Mouse (Mus musculus) heart, postnatal 0 days (tissue): Measurements from ENCODE around the gene Plch1. TPM values are rescaled to one million over a fixed set of nuclear protein-coding genes. Genes with fewer than 3 reads are reported as not detected.

Experiments
- ATAC-seq: fragments of 200-750 bp; cut with Nextera tagmentation; 2 replicates; pipeline ENCODE4 v1.8.0; 2017; ENCODE audit warnings: low read depth, moderate number of reproducible peaks, moderate library complexity; ENCODE audit not compliant: insufficient read depth
- DNase-seq: peaks from one replicate; pipeline ENCODE4 v3.0.0-alpha.2; 2016; ENCODE audit warnings: low spot score
- H3K27ac ChIP-seq: fragments of 300-500 bp; sonication (generic); 2 replicates; pipeline ENCODE4 v1.5.1; 2014; ENCODE audit warnings: low read depth, mild to moderate bottlenecking
- H3K27me3 ChIP-seq: fragments of 300-500 bp; sonication (generic); 2 replicates; pipeline ENCODE4 v1.6.1; 2014; ENCODE audit warnings: low read length, mixed read lengths; ENCODE audit not compliant: control insufficient read depth, insufficient read depth
- H3K36me3 ChIP-seq: fragments of 300-500 bp; sonication (generic); replicated peaks from 2 replicates; pipeline ENCODE4 v1.6.1; 2014; ENCODE audit warnings: low read length, mixed read lengths; ENCODE audit not compliant: control insufficient read depth, insufficient read depth
- H3K4me1 ChIP-seq: fragments of 300-500 bp; sonication (generic); 2 replicates; pipeline ENCODE4 v1.6.1; 2014; ENCODE audit warnings: antibody characterized with exemption; ENCODE audit not compliant: control insufficient read depth, insufficient read depth
- H3K4me2 ChIP-seq: fragments of 300-500 bp; sonication (generic); 2 replicates; pipeline ENCODE4 v1.6.1; 2014; ENCODE audit warnings: low read depth, mild to moderate bottlenecking, low read length, moderate library complexity
- H3K4me3 ChIP-seq: fragments of 300-500 bp; sonication (generic); 2 replicates; pipeline ENCODE4 v1.5.1; 2014; ENCODE audit warnings: low read depth, low read length
- H3K9ac ChIP-seq: fragments of 300-500 bp; sonication (generic); replicated peaks from 2 replicates; pipeline ENCODE4 v1.6.1; 2014; ENCODE audit warnings: low read depth, low read length, mixed read lengths
- H3K9me3 ChIP-seq: fragments of 300-500 bp; sonication (generic); replicated peaks from 2 replicates; pipeline ENCODE4 v1.6.1; 2016; ENCODE audit warnings: low read length; ENCODE audit not compliant: control insufficient read depth
- CTCF ChIP-seq: IDR thresholded peaks from 2 replicates; pipeline ENCODE4 v1.5.1; 2016; ENCODE audit warnings: antibody characterized with exemption, control low read depth, low read depth
- EP300 ChIP-seq: IDR thresholded peaks from 2 replicates; pipeline ENCODE4 v1.6.1; 2016; ENCODE audit warnings: antibody characterized with exemption, low read depth
- WGBS: fragments of 180-500 bp; shearing (Covaris S2); extraction: QIAGEN DNeasy Blood & Tissue Kit; methylation state at CpG from one replicate; pipeline ENCODE4 v1.1.7; 2014; 5-methylcytosine and 5-hydroxymethylcytosine counted together
- polyA plus RNA-seq: library from polyadenylated mRNA; unstranded; fragments of >200 nt; fragmentation: Nextera tagmentation; extraction: Ambion mirVana; gene quantifications from 2 replicates; pipeline ENCODE4 v1.2.1, GENCODE M21; 2015
- total RNA-seq: library from RNA; depleted of rRNA; stranded (reverse); fragments of >200 nt; gene quantifications from 2 replicates; pipeline ENCODE4 v1.2.3, GENCODE M21; 2014; ENCODE audit warnings: low replicate concordance

Gene Plch1
- total and polyA plus RNA-seq, 2 experiments from 2014 or later, result 0.14 TPM; not detected in 1

GRCm38 (mm10) chr3:63852828-63853227 lies 46.4 kb downstream of the Plch1 start:
- no peak for TF ChIP-seq CTCF
- no peak for TF ChIP-seq EP300
- no peak for DNase-seq
- Histone ChIP-seq H3K4me3 (no peak overlapping the region), H3K9ac (no peak overlapping the region), H3K4me2 (no peak overlapping the region), H3K27me3 (no peaks in the 10 kb centered on the region), H3K4me1 (no peaks in the 10 kb centered on the region), H3K27ac (no peak overlapping the region), H3K36me3 (no peaks in the 10 kb centered on the region), H3K9me3 (no peaks in the 10 kb centered on the region)
- 71% methylated on average over 5 of the region's 5 CpGs for WGBS
- ATAC-seq, result no peak

GRCm38 (mm10) chr3:63851125-63851698 lies 48.1 kb downstream of the Plch1 start:
- no peak overlapping the region for H3K27ac ChIP-seq
- H3K27me3 ChIP-seq, result no peaks in the 10 kb centered on the region
- H3K9me3 ChIP-seq, result no peaks in the 10 kb centered on the region
- no peak overlapping the region for H3K4me2 ChIP-seq
- ATAC-seq, result no peak
- 64% methylated on average over 12 of the region's 12 CpGs for WGBS
- H3K4me3 ChIP-seq, result no peak overlapping the region
- H3K4me1 ChIP-seq, result no peaks in the 10 kb centered on the region
- no peak for DNase-seq
- TF ChIP-seq EP300 (no peak), CTCF (no peak)
- H3K9ac ChIP-seq, result no peak overlapping the region
- H3K36me3 ChIP-seq, result no peaks in the 10 kb centered on the region

- H3K9ac ChIP-seq, result no peak overlapping the region
- TF ChIP-seq EP300, result no peak
- TF ChIP-seq CTCF, result no peak
- ATAC-seq (no peak), DNase-seq (no peak)
- no peak overlapping the region for H3K27ac ChIP-seq
- H3K9me3 ChIP-seq, result no peaks in the 10 kb centered on the region
- H3K4me1 ChIP-seq, result no peaks in the 10 kb centered on the region
- 49% methylated on average over 10 of the region's 10 CpGs for WGBS
- no peaks in the 10 kb centered on the region for H3K36me3 ChIP-seq
- H3K4me2 ChIP-seq, result no peak overlapping the region
- no peak overlapping the region for H3K4me3 ChIP-seq
- no peaks in the 10 kb centered on the region for H3K27me3 ChIP-seq
Observed at GRCm38 (mm10) chr3:63849765-63850346, 49.4 kb downstream of the Plch1 start.

- no peak overlapping the region for H3K4me2 ChIP-seq
- DNase-seq (no peak), ATAC-seq (no peak)
- no peaks in the 10 kb centered on the region for H3K4me1 ChIP-seq
- H3K27ac ChIP-seq, result no peak overlapping the region
- H3K27me3 ChIP-seq, result no peaks in the 10 kb centered on the region
- H3K36me3 ChIP-seq, result no peaks in the 10 kb centered on the region
- H3K9ac ChIP-seq, result no peak overlapping the region
- no peak overlapping the region for H3K4me3 ChIP-seq
- TF ChIP-seq CTCF (no peak), EP300 (no peak)
- 52% methylated on average over 4 of the region's 4 CpGs for WGBS
- H3K9me3 ChIP-seq, result no peaks in the 10 kb centered on the region
Observed at GRCm38 (mm10) chr3:63844141-63844540, 55.1 kb downstream of the Plch1 start.

- ATAC-seq, result no peak
- DNase-seq, result no peak
- no peak for TF ChIP-seq CTCF
- TF ChIP-seq EP300, result no peak
- Histone ChIP-seq H3K9ac (no peak overlapping the region), H3K4me1 (peaks cover 7% of the 10 kb centered on the region), H3K27ac (no peak overlapping the region), H3K4me2 (no peak overlapping the region), H3K27me3 (no peaks in the 10 kb centered on the region), H3K9me3 (no peaks in the 10 kb centered on the region), H3K36me3 (no peaks in the 10 kb centered on the region), H3K4me3 (no peak overlapping the region)
- 63% methylated on average over 4 of the region's 4 CpGs for WGBS
Observed at GRCm38 (mm10) chr3:63842436-63842835, 56.8 kb downstream of the Plch1 start.

- Histone ChIP-seq H3K27me3 (no peaks in the 10 kb centered on the region), H3K4me3 (no peak overlapping the region), H3K4me2 (no peak overlapping the region), H3K27ac (no peak overlapping the region), H3K4me1 (peaks cover 12% of the 10 kb centered on the region), H3K9ac (no peak overlapping the region), H3K9me3 (no peaks in the 10 kb centered on the region), H3K36me3 (no peaks in the 10 kb centered on the region)
- TF ChIP-seq EP300, result no peak
- no peak for TF ChIP-seq CTCF
- DNase-seq, result no peak
- ATAC-seq, result no peak
Observed at GRCm38 (mm10) chr3:63837750-63838149, 61.5 kb downstream of the Plch1 start.
